Mouse (Mus musculus) limb, embryonic 11.5 days (tissue): ENCODE results near the gene Eif2ak3. TPM values are rescaled to one million over a fixed set of nuclear protein-coding genes. Genes with fewer than 3 reads are reported as not detected.

Source experiments
- ATAC-seq: fragments of 200-750 bp; cut with Nextera tagmentation; 2 replicates; pipeline ENCODE4 v1.8.0; 2017; ENCODE audit warnings: low read depth; ENCODE audit not compliant: insufficient number of reproducible peaks, low FRiP score, low TSS enrichment
- DNase-seq: peaks from one replicate; pipeline ENCODE4 v3.0.0-alpha.2; 2015; ENCODE audit warnings: low spot score
- H3K27ac ChIP-seq: fragments of 300-500 bp; sonication (generic); replicated peaks from 2 replicates; pipeline ENCODE4 v1.5.1; 2014; ENCODE audit warnings: low read depth, mild to moderate bottlenecking, low read length
- H3K27me3 ChIP-seq: fragments of 300-500 bp; sonication (generic); 2 replicates; pipeline ENCODE4 v1.6.1; 2014; ENCODE audit warnings: mild to moderate bottlenecking, low read length, mixed read lengths; ENCODE audit not compliant: control insufficient read depth, insufficient read depth
- H3K36me3 ChIP-seq: fragments of 300-500 bp; sonication (generic); 2 replicates; pipeline ENCODE4 v1.6.1; 2014; ENCODE audit warnings: mild to moderate bottlenecking, low read length, moderate library complexity, mixed read lengths; ENCODE audit not compliant: control insufficient read depth, insufficient read depth
- H3K4me1 ChIP-seq: fragments of 300-500 bp; sonication (generic); 2 replicates; pipeline ENCODE4 v1.6.1; 2014; ENCODE audit warnings: low read length, mixed read lengths; ENCODE audit not compliant: control insufficient read depth, insufficient read depth
- H3K4me2 ChIP-seq: fragments of 300-500 bp; sonication (generic); 2 replicates; pipeline ENCODE4 v1.6.1; 2014; ENCODE audit warnings: low read depth, mild to moderate bottlenecking, moderate library complexity; ENCODE audit not compliant: severe bottlenecking
- H3K4me3 ChIP-seq: fragments of 300-500 bp; sonication (generic); 2 replicates; pipeline ENCODE4 v1.5.1; 2014; ENCODE audit warnings: low read depth, low read length
- H3K9ac ChIP-seq: fragments of 300-500 bp; sonication (generic); 2 replicates; pipeline ENCODE4 v1.6.1; 2014; ENCODE audit warnings: mild to moderate bottlenecking, low read length
- H3K9me3 ChIP-seq: fragments of 300-500 bp; sonication (generic); 2 replicates; pipeline ENCODE4 v1.6.1; 2016; ENCODE audit warnings: low read length; ENCODE audit not compliant: control insufficient read depth
- WGBS: fragments of 180-500 bp; shearing (Covaris S2); extraction: QIAGEN DNeasy Blood & Tissue Kit; methylation state at CpG from one replicate; pipeline ENCODE4 v1.1.7; 2014; 5-methylcytosine and 5-hydroxymethylcytosine counted together
- polyA plus RNA-seq: library from polyadenylated mRNA; unstranded; fragments of >200 nt; fragmentation: Nextera tagmentation; extraction: Ambion mirVana; gene quantifications from 2 replicates; pipeline ENCODE4 v1.2.1, GENCODE M21; 2014

Gene Eif2ak3
- 8.2 and 8.7 TPM in 2 replicates for polyA plus RNA-seq

GRCm38 (mm10) chr6:70844002-70844804 is at the start of gene Eif2ak3:
Gene Eif2ak3, plus strand, starts transcription at chr6:70844515.
- under 1% methylated on average over 63 of the region's 63 CpGs for WGBS
- DNase-seq (peak; percentile 96), ATAC-seq (peak; percentile 99)
- peak within 1 kb of the TSS; percentile 78 for H3K9ac ChIP-seq
- H3K36me3 ChIP-seq: no peaks in the 10 kb centered on the region
- peak within 1 kb of the TSS; percentile 68 for H3K4me2 ChIP-seq
- H3K9me3 ChIP-seq: no peaks in the 10 kb centered on the region
- H3K27me3 ChIP-seq: no peaks in the 10 kb centered on the region
- peak within 1 kb of the TSS; percentile 89 for H3K4me3 ChIP-seq
- peaks cover 7% of the 10 kb centered on the region for H3K4me1 ChIP-seq
- H3K27ac ChIP-seq: no peak within 1 kb of the TSS; the same call in none of the 2 replicates

GRCm38 (mm10) chr6:70796940-70797339 is 47.4 kb upstream of the Eif2ak3 start:
- no peak overlapping the region for H3K4me2 ChIP-seq
- H3K4me3 ChIP-seq: no peak overlapping the region
- H3K9me3 ChIP-seq: no peaks in the 10 kb centered on the region
- no peaks in the 10 kb centered on the region for H3K36me3 ChIP-seq
- H3K27ac ChIP-seq: no peak overlapping the region
- WGBS: 86% methylated on average over 6 of the region's 6 CpGs
- no peak overlapping the region for H3K9ac ChIP-seq
- ATAC-seq (no peak), DNase-seq (no peak)
- H3K27me3 ChIP-seq: no peaks in the 10 kb centered on the region
- H3K4me1 ChIP-seq: no peaks in the 10 kb centered on the region

- Histone ChIP-seq H3K4me2 (no peak overlapping the region), H3K27me3 (no peaks in the 10 kb centered on the region), H3K36me3 (no peaks in the 10 kb centered on the region), H3K9me3 (no peaks in the 10 kb centered on the region), H3K4me1 (no peaks in the 10 kb centered on the region), H3K4me3 (no peak overlapping the region), H3K9ac (no peak overlapping the region), H3K27ac (no peak overlapping the region)
- ATAC-seq (no peak), DNase-seq (peak; percentile 77)
- 29% methylated on average over 9 of the region's 9 CpGs for WGBS
These were observed 46.6 kb upstream of the Eif2ak3 start for GRCm38 (mm10) chr6:70797581-70798251.

GRCm38 (mm10) chr6:70804632-70805031 is 39.7 kb upstream of the Eif2ak3 start:
- 24% methylated on average over 3 of the region's 3 CpGs for whole genome bisulfite sequencing
- Histone ChIP-seq H3K27ac (no peak overlapping the region), H3K9me3 (no peaks in the 10 kb centered on the region), H3K36me3 (no peaks in the 10 kb centered on the region), H3K4me2 (no peak overlapping the region), H3K4me1 (no peaks in the 10 kb centered on the region), H3K4me3 (no peak overlapping the region), H3K27me3 (no peaks in the 10 kb centered on the region), H3K9ac (no peak overlapping the region)
- ATAC-seq (no peak), DNase-seq (peak; percentile 68)

GRCm38 (mm10) chr6:70805267-70805666 is 39.0 kb upstream of the Eif2ak3 start:
- WGBS: 18% methylated on average over 7 of the region's 7 CpGs
- H3K36me3 ChIP-seq: no peaks in the 10 kb centered on the region
- no peak overlapping the region for H3K27ac ChIP-seq
- H3K27me3 ChIP-seq: no peaks in the 10 kb centered on the region
- no peak overlapping the region for H3K4me2 ChIP-seq
- ATAC-seq: 0 out of 2 replicates have a peak, but pooled peaks have one; percentile 32
- no peak overlapping the region for H3K9ac ChIP-seq
- no peaks in the 10 kb centered on the region for H3K4me1 ChIP-seq
- H3K9me3 ChIP-seq: no peaks in the 10 kb centered on the region
- no peak overlapping the region for H3K4me3 ChIP-seq
- DNase-seq: peak; percentile 77

- WGBS: 19% methylated on average over 13 of the region's 13 CpGs
- H3K4me1 ChIP-seq: no peaks in the 10 kb centered on the region
- H3K4me2 ChIP-seq: no peak overlapping the region
- H3K36me3 ChIP-seq: no peaks in the 10 kb centered on the region
- peak; percentile 81 for DNase-seq
- H3K4me3 ChIP-seq: no peak overlapping the region
- no peaks in the 10 kb centered on the region for H3K9me3 ChIP-seq
- H3K27ac ChIP-seq: no peak overlapping the region
- H3K27me3 ChIP-seq: no peaks in the 10 kb centered on the region
- peak; percentile 67 for ATAC-seq
- H3K9ac ChIP-seq: no peak overlapping the region
These were observed 38.3 kb upstream of the Eif2ak3 start for GRCm38 (mm10) chr6:70805820-70806513.

- Histone ChIP-seq H3K4me2 (no peak overlapping the region), H3K4me1 (no peaks in the 10 kb centered on the region), H3K9me3 (no peaks in the 10 kb centered on the region), H3K27me3 (no peaks in the 10 kb centered on the region), H3K4me3 (no peak overlapping the region), H3K36me3 (no peaks in the 10 kb centered on the region), H3K27ac (no peak overlapping the region), H3K9ac (no peak overlapping the region)
- DNase-seq (no peak), ATAC-seq (peak; percentile 18; the same call in 1 of the 2 replicates)
- 82% methylated on average over 1 of the region's 1 CpGs for WGBS
These were observed 37.8 kb upstream of the Eif2ak3 start for GRCm38 (mm10) chr6:70806514-70806912.

- H3K27me3 ChIP-seq: no peaks in the 10 kb centered on the region
- no peaks in the 10 kb centered on the region for H3K36me3 ChIP-seq
- no peaks in the 10 kb centered on the region for H3K9me3 ChIP-seq
- H3K27ac ChIP-seq: no peak overlapping the region
- DNase-seq (no peak), ATAC-seq (no peak)
- no peaks in the 10 kb centered on the region for H3K4me1 ChIP-seq
- H3K4me2 ChIP-seq: no peak overlapping the region
- no peak overlapping the region for H3K9ac ChIP-seq
- 73% methylated on average over 1 of the region's 1 CpGs for WGBS
- H3K4me3 ChIP-seq: no peak overlapping the region
These were observed 33.8 kb upstream of the Eif2ak3 start for GRCm38 (mm10) chr6:70810524-70810923.
